In genomic region chr10:81364666-81365065, GRCm38 (mm10) we compare ENCODE assay signal across 9 mouse cellular contexts. TPM values are rescaled to one million over a fixed set of nuclear protein-coding genes. Genes with fewer than 3 reads are reported as not detected.
DNase-seq lines count a peak whose midpoint lies in the region; ATAC-seq and TF ChIP-seq lines count a peak whose summit lies in the region.
"Had no signal": no experiment of that assay in that cellular context is flagged by ENCODE, and none has a peak within 500 bp of the region (broad histone marks: within the 10 kb centered on the region; RNA-seq: fewer than 3 reads in every experiment).

No protein-coding gene starts in this region.

- H3K27me3 ChIP-seq in heart, postnatal 0 days (ENCODE audit: control insufficient read depth, insufficient read depth, low read length), result peaks cover 3% of the 10 kb centered on the region; the same call in 1 of the 2 replicates
- H3K27me3 ChIP-seq in liver, embryonic 15.5 days, result no peaks in the 10 kb centered on the region

- H3K4me3 ChIP-seq in heart, postnatal 0 days (ENCODE audit: low read depth, low read length), result peak overlapping the region; percentile 41
- no peak overlapping the region for H3K4me3 ChIP-seq in liver, embryonic 15.5 days (replicated peaks)

- WGBS in heart, postnatal 0 days, result 8% methylated on average over 28 of the region's 28 CpGs
- 61% methylated on average over 28 of the region's 28 CpGs for WGBS in liver, embryonic 15.5 days (ENCODE audit: insufficient replicate concordance)

- no peaks in the 10 kb centered on the region for H3K9me3 ChIP-seq in heart, postnatal 0 days (replicated peaks; ENCODE audit: control insufficient read depth, low read length)
- no peaks in the 10 kb centered on the region for H3K9me3 ChIP-seq in liver, embryonic 15.5 days (replicated peaks)

- peak overlapping the region; percentile 51; the same call in 1 of the 2 replicates for H3K9ac ChIP-seq in heart, postnatal 0 days (replicated peaks; ENCODE audit: low read depth, low read length)
- no peak overlapping the region for H3K9ac ChIP-seq in liver, embryonic 15.5 days

- no peak overlapping the region for H3K27ac ChIP-seq in heart, postnatal 0 days (ENCODE audit: low read depth)
- peak overlapping the region; percentile 96 for H3K27ac ChIP-seq in liver, embryonic 15.5 days (replicated peaks)

- peak overlapping the region; percentile 68 for H3K4me2 ChIP-seq in heart, postnatal 0 days (ENCODE audit: low read depth, low read length)
- H3K4me2 ChIP-seq in liver, embryonic 15.5 days, result peak overlapping the region; percentile 97

- no peak for ATAC-seq in heart, postnatal 0 days (ENCODE audit: insufficient read depth, low read depth)
- ATAC-seq in liver, embryonic 15.5 days (ENCODE audit: insufficient read depth), result no peak

- TF ChIP-seq EP300 in heart, postnatal 0 days (IDR thresholded peaks at IDR 0.05; ENCODE audit: low read depth), result no peak

- TF ChIP-seq CTCF in heart, postnatal 0 days (IDR thresholded peaks at IDR 0.05; ENCODE audit: low read depth), result no peak

- peaks cover 31% of the 10 kb centered on the region for H3K4me1 ChIP-seq in heart, postnatal 0 days (ENCODE audit: control insufficient read depth, insufficient read depth)
- H3K4me1 ChIP-seq in liver, embryonic 15.5 days (replicated peaks), result peaks cover 89% of the 10 kb centered on the region

- intact Hi-C loops in left cerebral cortex, postnatal 4 days (cut with DNase I), result no loop called here

- peak; percentile 56 for DNase-seq in urinary bladder, postnatal 14 days (ENCODE audit: low spot score)
- DNase-seq in urinary bladder, adult 18-20 months (ENCODE audit: low spot score in 2 of 2), result no peak
- no peak for DNase-seq in heart, postnatal 0 days (ENCODE audit: low spot score)
- DNase-seq in testis, postnatal 14 days (ENCODE audit: low spot score), result peak; percentile 46
- DNase-seq in layer of hippocampus, adult 11-12 months (ENCODE audit: low spot score), result no peak
- DNase-seq in left cerebral cortex, postnatal 4 days, result no peak
- no peak for DNase-seq in cerebellum, adult 11 months

- peaks cover 42% of the 10 kb centered on the region for H3K36me3 ChIP-seq in heart, postnatal 0 days (replicated peaks; ENCODE audit: control insufficient read depth, insufficient read depth, low read length)
- H3K36me3 ChIP-seq in liver, embryonic 15.5 days (replicated peaks), result peaks cover 89% of the 10 kb centered on the region

RNA-seq across cellular contexts. Expression of gene 4930404N11Rik, which starts 0.9 kb away (rescaled TPM):
- not detected in 2 replicates for total RNA-seq in heart, postnatal 0 days (2014; rRNA removed; ENCODE audit: low replicate concordance)
- 0.68 and 1.0 TPM in 2 replicates for polyA plus RNA-seq in heart, postnatal 0 days (2015; fragmentation: Nextera tagmentation; extraction: Ambion mirVana)
- 2.3 and 2.9 TPM in 2 replicates for polyA plus RNA-seq in liver, embryonic 15.5 days (2015; fragmentation: Nextera tagmentation; extraction: Ambion mirVana)
- total RNA-seq in left cerebral cortex, postnatal 4 days (2021), result 1 to 10 TPM; 1.3 to 1.4 TPM
- total RNA-seq: liver, adult 2 months had no signal

RNA-seq across cellular contexts. Expression of gene Mfsd12, which starts 7.4 kb away (rescaled TPM):
- 20.2 and 30.5 TPM in 2 replicates for total RNA-seq in heart, postnatal 0 days (2014; rRNA removed; ENCODE audit: low replicate concordance)
- 10.3 and 11.4 TPM in 2 replicates for polyA plus RNA-seq in heart, postnatal 0 days (2015; fragmentation: Nextera tagmentation; extraction: Ambion mirVana)
- 15.0 and 16.5 TPM in 2 replicates for polyA plus RNA-seq in liver, embryonic 15.5 days (2015; fragmentation: Nextera tagmentation; extraction: Ambion mirVana)
- 10 to 100 TPM; 29.6 to 29.7 TPM for total RNA-seq in left cerebral cortex, postnatal 4 days (2021)

RNA-seq across cellular contexts. Expression of gene Fzr1, which starts 13.7 kb away (rescaled TPM):
- 47.6 and 53.9 TPM in 2 replicates for total RNA-seq in heart, postnatal 0 days (2014; rRNA removed; ENCODE audit: low replicate concordance)
- 45.8 and 48.4 TPM in 2 replicates for polyA plus RNA-seq in heart, postnatal 0 days (2015; fragmentation: Nextera tagmentation; extraction: Ambion mirVana)
- polyA plus RNA-seq in liver, embryonic 15.5 days (2015; fragmentation: Nextera tagmentation; extraction: Ambion mirVana), result 127 and 147 TPM in 2 replicates
- 100 to 1,000 TPM; 109 to 112 TPM for total RNA-seq in left cerebral cortex, postnatal 4 days (2021)

RNA-seq across cellular contexts. Expression of gene Hmg20b, which starts 14.4 kb away (rescaled TPM):
- total RNA-seq in heart, postnatal 0 days (2014; rRNA removed; ENCODE audit: low replicate concordance), result 63.9 and 80.7 TPM in 2 replicates
- 92.3 and 94.5 TPM in 2 replicates for polyA plus RNA-seq in heart, postnatal 0 days (2015; fragmentation: Nextera tagmentation; extraction: Ambion mirVana)
- 22.3 and 22.6 TPM in 2 replicates for polyA plus RNA-seq in liver, embryonic 15.5 days (2015; fragmentation: Nextera tagmentation; extraction: Ambion mirVana)
- total RNA-seq in left cerebral cortex, postnatal 4 days (2021), result 10 to 100 TPM; 23.5 to 26.8 TPM

RNA-seq across cellular contexts. Expression of gene Dohh, which starts 19.6 kb away (rescaled TPM):
- total RNA-seq in heart, postnatal 0 days (2014; rRNA removed; ENCODE audit: low replicate concordance), result 123 and 139 TPM in 2 replicates
- polyA plus RNA-seq in heart, postnatal 0 days (2015; fragmentation: Nextera tagmentation; extraction: Ambion mirVana), result 75.2 and 77.6 TPM in 2 replicates
- polyA plus RNA-seq in liver, embryonic 15.5 days (2015; fragmentation: Nextera tagmentation; extraction: Ambion mirVana), result 50.9 and 56.2 TPM in 2 replicates
- total RNA-seq in left cerebral cortex, postnatal 4 days (2021), result 10 to 100 TPM; 58.8 to 61.5 TPM

Comparison
In these comparisons a context has a peak if more than half of its experiments do, and no peak if none do; other contexts are left out.
1. DNase-seq: peak in urinary bladder, postnatal 14 days (single experiment) and testis, postnatal 14 days (single experiment); none in urinary bladder, adult 18-20 months (0 of 2), heart, postnatal 0 days (single experiment), layer of hippocampus, adult 11-12 months (single experiment), left cerebral cortex, postnatal 4 days (single experiment) and cerebellum, adult 11 months (single experiment).